Mouse (Mus musculus) heart, postnatal 25 days (tissue): ENCODE results near the gene Rufy1. TPM values are rescaled to one million over a fixed set of nuclear protein-coding genes. Genes with fewer than 3 reads are reported as not detected.
"Not testable (repeated sequence)": the region's sequence is repeated elsewhere in the genome, so short reads cannot be mapped to it uniquely, and the experiment has no call there.

ENCODE experiments used
- DNase-seq: peaks from one replicate; pipeline ENCODE4 v3.0.0; 2022; ENCODE audit warnings: low spot score
- intact Hi-C: fragments of 180-260 bp; cut with DNase I; formaldehyde crosslinking; loops from one replicate; pipeline ENCODE4 v1.15.1; 2025
- microRNA-seq: library from miRNA; unstranded; fragments of <30 nt; microRNA quantifications from one replicate; pipeline ENCODE4 v1.2.0, GENCODE M21; 2022
- total RNA-seq, 2 experiments: library from RNA; stranded (reverse); gene quantifications; 2 replicates each; pipeline ENCODE4 v1.2.3; 2021

The Rufy1 gene
- total RNA-seq, 2 experiments from 2014 or later = 27.6 to 29.5 TPM

GRCm38 (mm10) chr11:50361282-50361681 lies 69.6 kb downstream of the Rufy1 start:
- intact Hi-C loops = loop anchor here (5.0 kb wide), 3 partner anchors 39 to 199 kb away; partner anchors contain the start of gene Ltc4s

DNA sequence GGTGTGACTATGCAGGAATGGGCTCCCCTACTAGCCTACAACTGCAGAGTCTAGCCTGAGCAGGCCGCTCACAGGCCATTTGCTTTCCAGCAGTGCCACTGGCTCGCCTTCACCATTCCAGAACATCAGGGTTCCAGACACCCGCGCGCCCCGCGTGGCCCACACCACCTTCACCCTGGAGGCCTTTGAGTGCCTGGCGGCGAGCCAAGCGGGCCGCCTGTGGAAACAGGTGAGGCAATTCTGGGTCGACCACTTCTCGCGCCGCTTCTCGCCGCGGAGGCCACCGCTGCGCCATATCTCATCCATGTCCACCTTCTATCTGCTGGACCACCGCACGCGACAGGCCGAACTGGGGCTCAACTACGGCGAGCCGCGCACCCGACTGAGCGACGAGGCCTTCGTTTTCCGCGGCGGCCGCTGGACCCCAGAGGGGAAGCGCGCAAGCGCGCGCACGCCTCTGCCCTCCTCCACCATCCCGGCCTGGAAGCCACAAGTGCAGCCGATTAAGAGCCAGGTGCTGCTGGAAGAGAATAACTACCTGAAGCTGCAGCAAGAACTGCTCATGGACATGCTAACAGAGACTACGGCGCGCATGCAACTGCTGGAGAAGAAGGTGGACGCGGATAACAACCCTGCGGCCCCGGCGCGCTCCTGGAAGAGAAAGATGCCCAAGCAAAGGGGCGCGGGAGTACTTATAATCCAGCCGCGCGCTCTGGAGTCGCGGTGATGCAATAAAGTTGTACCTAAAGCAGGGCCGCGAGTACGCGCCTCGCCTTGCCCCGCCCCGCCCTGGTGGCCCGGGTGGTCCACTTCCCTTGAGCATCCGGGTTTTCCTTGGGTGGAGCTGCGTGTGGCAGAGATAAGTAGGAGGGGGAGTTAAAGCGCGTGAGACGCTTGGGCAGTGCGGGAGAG lies 71.7 kb downstream of the Rufy1 start:
- intact Hi-C loops = no loop called here

More at GRCm38 (mm10) chr11:50361282-50361681, 69.6 kb downstream of the Rufy1 start:
- not testable (repeated sequence) for DNase-seq

GRCm38 (mm10) chr11:50355395-50355794 lies 75.5 kb downstream of the Rufy1 start:
- no peak for DNase-seq
- intact Hi-C loops = no loop called here

More for the DNA sequence above, 71.7 kb downstream of the Rufy1 start:
- DNase-seq = peak; percentile 12

GRCm38 (mm10) chr11:50354851-50355250 lies 76.1 kb downstream of the Rufy1 start:
- no peak for DNase-seq
- intact Hi-C loops = no loop called here

DNA sequence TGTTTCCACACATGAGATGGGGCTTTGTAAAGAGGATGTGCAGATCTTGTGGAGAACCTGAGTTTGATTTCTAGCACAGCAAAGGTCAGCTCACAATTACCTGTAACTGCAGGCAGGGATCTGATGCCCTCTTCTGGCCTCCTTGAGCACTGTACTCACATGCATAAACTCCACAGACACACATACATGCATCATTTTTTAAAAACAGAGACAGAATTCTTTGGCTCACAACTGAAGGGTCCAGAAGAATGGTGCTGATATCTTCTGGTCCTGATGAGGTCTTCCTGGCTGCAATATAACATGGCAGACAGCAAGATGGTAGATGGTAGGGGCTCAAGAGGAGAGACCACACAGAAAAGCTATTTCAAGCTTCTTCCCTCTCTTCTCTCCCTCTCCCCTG lies 76.8 kb downstream of the Rufy1 start, which contains the start of gene Cby3:
Gene Cby3 (plus strand): TSS at position 301 of the 400 bp plus-strand sequence.
- DNase-seq = no peak
- intact Hi-C loops = no loop called here

GRCm38 (mm10) chr11:50352177-50352576 lies 78.7 kb downstream of the Rufy1 start:
- intact Hi-C loops = no loop called here
- DNase-seq = no peak

- DNase-seq = no peak
- intact Hi-C loops = no loop called here
Measured at GRCm38 (mm10) chr11:50346256-50347032, 84.5 kb downstream of the Rufy1 start.

GRCm38 (mm10) chr11:50345486-50345885 lies 85.4 kb downstream of the Rufy1 start:
- no peak for DNase-seq
- intact Hi-C loops = no loop called here

Small RNA genes within 50 kb of the gene (microRNA-seq; reads per million reads assigned to microRNA genes)
- gene Mir804 = not detected

Other genes with a start within 250 kb of the Rufy1 start
- 100 to 1,000 TPM; 265 to 324 TPM for gene Sqstm1, start 220.3 kb downstream of the Rufy1 start, total RNA-seq
- gene Mgat4b, start 220.2 kb downstream of the Rufy1 start, total RNA-seq = 10 to 100 TPM; 85.3 to 86.5 TPM
- gene Ltc4s, start 192.5 kb downstream of the Rufy1 start, total RNA-seq = 1 to 10 TPM; 4.8 to 7.8 TPM
- 10 to 100 TPM; 11.5 to 12.9 TPM for gene Maml1, start 138.8 kb downstream of the Rufy1 start, total RNA-seq
- 100 to 1,000 TPM; 266 to 295 TPM for gene Canx, start 105.5 kb downstream of the Rufy1 start, total RNA-seq
- gene Cby3, start 76.7 kb downstream of the Rufy1 start, total RNA-seq = not detected
- 100 to 1,000 TPM; 102 to 128 TPM for gene Hnrnph1, start 54.1 kb downstream of the Rufy1 start, total RNA-seq
- gene Adamts2, start 171.0 kb upstream of the Rufy1 start, total RNA-seq = 10 to 100 TPM; 19.1 to 20.0 TPM